Mouse (Mus musculus) limb, embryonic 11.5 days (tissue): ENCODE measurements around the gene Bsg. TPM values are rescaled to one million over a fixed set of nuclear protein-coding genes. Genes with fewer than 3 reads are reported as not detected.

ENCODE experiments used
- ATAC-seq: fragments of 200-750 bp; cut with Nextera tagmentation; 2 replicates; pipeline ENCODE4 v1.8.0; 2017; ENCODE audit warnings: low read depth; ENCODE audit not compliant: insufficient number of reproducible peaks, low FRiP score, low TSS enrichment
- DNase-seq: peaks from one replicate; pipeline ENCODE4 v3.0.0-alpha.2; 2015; ENCODE audit warnings: low spot score
- H3K27ac ChIP-seq: fragments of 300-500 bp; sonication (generic); replicated peaks from 2 replicates; pipeline ENCODE4 v1.5.1; 2014; ENCODE audit warnings: low read depth, mild to moderate bottlenecking, low read length
- H3K27me3 ChIP-seq: fragments of 300-500 bp; sonication (generic); 2 replicates; pipeline ENCODE4 v1.6.1; 2014; ENCODE audit warnings: mild to moderate bottlenecking, low read length, mixed read lengths; ENCODE audit not compliant: control insufficient read depth, insufficient read depth
- H3K36me3 ChIP-seq: fragments of 300-500 bp; sonication (generic); 2 replicates; pipeline ENCODE4 v1.6.1; 2014; ENCODE audit warnings: mild to moderate bottlenecking, low read length, moderate library complexity, mixed read lengths; ENCODE audit not compliant: control insufficient read depth, insufficient read depth
- H3K4me1 ChIP-seq: fragments of 300-500 bp; sonication (generic); 2 replicates; pipeline ENCODE4 v1.6.1; 2014; ENCODE audit warnings: low read length, mixed read lengths; ENCODE audit not compliant: control insufficient read depth, insufficient read depth
- H3K4me2 ChIP-seq: fragments of 300-500 bp; sonication (generic); 2 replicates; pipeline ENCODE4 v1.6.1; 2014; ENCODE audit warnings: low read depth, mild to moderate bottlenecking, moderate library complexity; ENCODE audit not compliant: severe bottlenecking
- H3K4me3 ChIP-seq: fragments of 300-500 bp; sonication (generic); 2 replicates; pipeline ENCODE4 v1.5.1; 2014; ENCODE audit warnings: low read depth, low read length
- H3K9ac ChIP-seq: fragments of 300-500 bp; sonication (generic); 2 replicates; pipeline ENCODE4 v1.6.1; 2014; ENCODE audit warnings: mild to moderate bottlenecking, low read length
- H3K9me3 ChIP-seq: fragments of 300-500 bp; sonication (generic); 2 replicates; pipeline ENCODE4 v1.6.1; 2016; ENCODE audit warnings: low read length; ENCODE audit not compliant: control insufficient read depth
- WGBS: fragments of 180-500 bp; shearing (Covaris S2); extraction: QIAGEN DNeasy Blood & Tissue Kit; methylation state at CpG from one replicate; pipeline ENCODE4 v1.1.7; 2014; 5-methylcytosine and 5-hydroxymethylcytosine counted together
- polyA plus RNA-seq: library from polyadenylated mRNA; unstranded; fragments of >200 nt; fragmentation: Nextera tagmentation; extraction: Ambion mirVana; gene quantifications from 2 replicates; pipeline ENCODE4 v1.2.1, GENCODE M21; 2014

Bsg gene
- polyA plus RNA-seq, 1 experiment from 2014 or later = 674 TPM

DNA sequence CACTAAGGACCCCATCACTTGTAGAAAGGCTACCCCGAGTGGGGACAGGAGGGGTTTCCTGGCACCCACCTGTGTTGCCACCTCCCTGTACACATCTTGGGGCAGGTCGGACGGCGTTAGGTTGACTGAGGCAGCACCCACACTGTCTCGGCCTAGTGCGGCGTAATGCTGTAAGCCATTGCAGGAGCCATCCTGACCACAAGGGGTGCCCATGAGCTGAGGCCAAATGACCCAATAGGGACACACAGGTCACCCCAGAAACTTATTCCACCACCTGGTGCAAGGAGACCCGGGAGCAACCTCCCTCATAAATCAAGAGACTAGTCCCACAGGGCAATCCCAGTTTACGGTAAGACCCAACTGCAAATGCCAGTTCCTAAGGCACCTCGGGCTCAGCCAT is 34.0 kb downstream of the Bsg start:
- DNase-seq = no peak

DNA sequence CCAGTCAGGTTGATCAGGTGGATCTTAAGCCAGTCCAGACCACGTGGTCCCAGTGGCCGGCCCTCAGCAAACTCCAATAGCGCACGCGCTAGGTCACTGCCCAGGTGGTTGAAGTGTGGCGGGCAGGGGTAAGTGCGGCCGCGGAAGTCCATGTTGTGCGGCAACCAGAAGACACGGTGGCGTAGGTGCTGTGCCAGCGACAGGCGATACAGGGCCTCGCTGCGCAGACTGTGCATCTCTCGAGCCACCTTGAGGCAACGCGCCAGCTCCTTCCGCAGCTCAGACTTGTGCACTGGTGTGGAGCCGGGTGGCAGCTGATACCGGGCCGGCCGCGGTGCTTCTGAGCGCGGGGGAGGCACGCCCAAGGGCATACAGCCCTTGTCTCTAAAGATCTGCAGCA is 34.9 kb downstream of the Bsg start:
- ATAC-seq = no peak
- no peak overlapping the region for H3K9ac ChIP-seq
- H3K4me3 ChIP-seq = no peak overlapping the region
- no peaks in the 10 kb centered on the region for H3K4me1 ChIP-seq
- peaks cover 62% of the 10 kb centered on the region for H3K36me3 ChIP-seq
- 97% methylated on average over 28 of the region's 28 CpGs for WGBS
- H3K27me3 ChIP-seq = peaks cover 13% of the 10 kb centered on the region
- peaks cover 33% of the 10 kb centered on the region for H3K9me3 ChIP-seq
- H3K27ac ChIP-seq = no peak overlapping the region
- H3K4me2 ChIP-seq = no peak overlapping the region
- DNase-seq = no peak

More for the DNA sequence above, 34.0 kb downstream of the Bsg start:
- no peak overlapping the region for H3K9ac ChIP-seq
- no peak for ATAC-seq
- peaks cover 59% of the 10 kb centered on the region for H3K36me3 ChIP-seq
- 91% methylated on average over 10 of the region's 10 CpGs for WGBS
- no peak overlapping the region for H3K4me2 ChIP-seq
- H3K27ac ChIP-seq = no peak overlapping the region
- H3K9me3 ChIP-seq = peaks cover 33% of the 10 kb centered on the region
- H3K4me1 ChIP-seq = no peaks in the 10 kb centered on the region
- H3K4me3 ChIP-seq = no peak overlapping the region
- H3K27me3 ChIP-seq = peaks cover 13% of the 10 kb centered on the region

DNA sequence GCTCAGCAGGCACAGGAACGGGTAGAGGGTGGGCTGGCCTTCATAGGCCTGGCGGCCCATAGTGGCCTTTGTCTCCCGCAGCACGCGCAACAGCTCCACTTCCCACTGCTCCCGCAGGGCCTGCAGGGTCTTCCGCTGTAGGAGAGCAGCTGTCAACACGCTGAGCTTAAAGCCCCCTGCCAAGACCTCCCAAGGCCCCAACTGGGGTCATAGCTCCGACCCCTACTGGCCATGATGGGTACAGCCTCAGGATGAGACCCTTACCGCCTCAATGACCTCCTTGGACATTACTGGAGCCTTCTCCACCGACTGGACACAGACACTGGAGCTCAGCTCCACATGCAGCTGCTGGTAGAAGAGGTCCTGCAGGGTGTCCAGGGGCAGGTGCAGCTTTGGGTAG is 36.6 kb downstream of the Bsg start:
- Histone ChIP-seq H3K9me3 (peaks cover 33% of the 10 kb centered on the region), H3K4me3 (no peak overlapping the region), H3K27me3 (peaks cover 5% of the 10 kb centered on the region), H3K4me1 (peaks cover 3% of the 10 kb centered on the region; the same call in 1 of the 2 replicates), H3K9ac (no peak overlapping the region), H3K36me3 (peaks cover 58% of the 10 kb centered on the region), H3K27ac (no peak overlapping the region), H3K4me2 (no peak overlapping the region)
- WGBS = 84% methylated on average over 11 of the region's 11 CpGs
- no peak for ATAC-seq
- no peak for DNase-seq

DNA sequence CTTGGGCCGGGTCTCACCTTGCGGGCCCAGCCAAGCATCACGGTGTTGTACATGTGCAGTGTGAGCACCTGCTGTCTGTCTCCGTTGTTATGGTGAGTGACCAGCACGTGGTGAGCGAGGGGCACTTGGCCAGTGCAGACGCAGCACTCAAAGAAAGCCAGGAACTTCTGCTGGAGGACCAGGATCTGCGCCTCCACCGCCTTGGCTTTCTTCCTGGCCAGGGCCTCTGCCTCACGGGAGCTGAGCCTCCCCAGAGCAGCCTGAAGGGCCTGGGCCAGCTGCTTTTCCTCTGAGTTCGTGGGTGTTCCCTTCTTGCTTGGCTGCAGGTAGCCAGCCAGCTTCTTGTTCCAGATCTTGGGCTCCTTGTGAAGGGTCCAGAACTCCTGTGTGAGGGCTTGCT is 38.9 kb downstream of the Bsg start:
- Histone ChIP-seq H3K4me2 (no peak overlapping the region), H3K27ac (no peak overlapping the region), H3K9ac (no peak overlapping the region), H3K4me3 (no peak overlapping the region), H3K36me3 (peaks cover 35% of the 10 kb centered on the region), H3K4me1 (peaks cover 3% of the 10 kb centered on the region; the same call in 1 of the 2 replicates), H3K9me3 (peaks cover 25% of the 10 kb centered on the region), H3K27me3 (no peaks in the 10 kb centered on the region)
- DNase-seq = no peak
- WGBS = 92% methylated on average over 11 of the region's 11 CpGs
- no peak for ATAC-seq

DNA sequence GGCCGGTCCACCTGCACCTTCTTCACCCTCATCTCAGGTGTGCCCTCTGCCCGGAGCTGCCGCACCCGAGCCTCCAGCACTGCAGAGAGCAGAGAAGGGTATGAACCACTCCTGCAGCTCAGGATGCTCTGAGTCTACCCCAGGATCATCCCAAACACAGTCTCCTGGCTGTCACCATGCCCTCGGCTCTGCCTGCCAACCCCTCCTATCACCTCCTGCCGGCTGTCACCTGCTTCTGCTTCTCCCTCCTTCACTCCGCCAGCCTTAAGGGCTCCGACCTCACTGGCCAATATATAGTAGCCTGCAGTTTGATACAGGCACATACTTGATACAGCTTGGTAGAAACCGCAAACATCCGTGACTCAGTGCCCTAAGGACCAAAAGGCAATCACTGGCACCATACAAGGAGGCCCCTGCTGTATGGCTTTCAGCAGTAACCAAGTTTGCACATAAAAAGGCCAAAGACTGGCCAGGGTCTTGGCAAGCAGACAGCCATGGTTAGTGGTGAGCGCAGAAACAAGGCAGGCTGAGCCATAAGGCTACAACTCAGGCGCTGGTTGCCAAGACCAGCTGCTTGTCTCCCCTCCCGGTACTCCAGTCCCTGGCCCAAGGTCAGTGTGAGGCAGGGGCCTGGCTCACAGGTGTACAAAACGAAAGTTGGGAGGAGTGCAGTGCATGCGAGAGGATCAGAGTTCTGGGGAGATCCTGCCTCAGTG is 39.5 kb downstream of the Bsg start:
- WGBS = 95% methylated on average over 15 of the region's 15 CpGs
- DNase-seq = no peak
- no peak overlapping the region for H3K4me3 ChIP-seq

DNA sequence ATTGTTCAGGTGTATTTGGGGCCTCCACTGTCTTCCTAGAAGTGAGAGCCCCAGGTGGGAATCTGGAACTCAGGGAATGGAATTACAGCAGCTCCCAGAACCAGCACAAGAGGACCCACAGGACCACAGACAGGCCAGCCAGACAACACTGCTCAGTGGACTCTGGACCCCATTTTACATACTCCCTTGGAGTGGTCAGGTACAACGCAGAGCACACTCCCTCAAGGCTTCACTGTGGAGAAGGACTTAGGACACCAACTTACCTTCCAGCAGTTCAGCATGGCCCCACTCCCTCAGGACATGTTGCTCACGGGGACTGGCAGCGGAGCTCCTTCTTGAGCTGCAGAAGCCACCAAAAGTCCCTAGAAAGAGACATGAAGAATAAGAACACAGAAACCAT is 41.1 kb downstream of the Bsg start:
- H3K4me2 ChIP-seq = peak overlapping the region; percentile 57
- DNase-seq (no peak), ATAC-seq (no peak)
- H3K27me3 ChIP-seq = no peaks in the 10 kb centered on the region
- H3K4me1 ChIP-seq = peaks cover 3% of the 10 kb centered on the region; the same call in 1 of the 2 replicates
- H3K27ac ChIP-seq = no peak overlapping the region
- H3K4me3 ChIP-seq = no peak overlapping the region
- H3K9me3 ChIP-seq = peaks cover 4% of the 10 kb centered on the region; the same call in 1 of the 2 replicates
- 87% methylated on average over 3 of the region's 3 CpGs for WGBS
- H3K9ac ChIP-seq = no peak overlapping the region
- H3K36me3 ChIP-seq = peaks cover 13% of the 10 kb centered on the region

More for the DNA sequence above, 39.5 kb downstream of the Bsg start:
- H3K27ac ChIP-seq = no peak overlapping the region
- peaks cover 19% of the 10 kb centered on the region for H3K9me3 ChIP-seq
- no peak overlapping the region for H3K9ac ChIP-seq
- no peak for ATAC-seq
- H3K36me3 ChIP-seq = peaks cover 29% of the 10 kb centered on the region
- H3K4me1 ChIP-seq = peaks cover 3% of the 10 kb centered on the region; the same call in 1 of the 2 replicates
- H3K27me3 ChIP-seq = no peaks in the 10 kb centered on the region
- H3K4me2 ChIP-seq = no peak overlapping the region

DNA sequence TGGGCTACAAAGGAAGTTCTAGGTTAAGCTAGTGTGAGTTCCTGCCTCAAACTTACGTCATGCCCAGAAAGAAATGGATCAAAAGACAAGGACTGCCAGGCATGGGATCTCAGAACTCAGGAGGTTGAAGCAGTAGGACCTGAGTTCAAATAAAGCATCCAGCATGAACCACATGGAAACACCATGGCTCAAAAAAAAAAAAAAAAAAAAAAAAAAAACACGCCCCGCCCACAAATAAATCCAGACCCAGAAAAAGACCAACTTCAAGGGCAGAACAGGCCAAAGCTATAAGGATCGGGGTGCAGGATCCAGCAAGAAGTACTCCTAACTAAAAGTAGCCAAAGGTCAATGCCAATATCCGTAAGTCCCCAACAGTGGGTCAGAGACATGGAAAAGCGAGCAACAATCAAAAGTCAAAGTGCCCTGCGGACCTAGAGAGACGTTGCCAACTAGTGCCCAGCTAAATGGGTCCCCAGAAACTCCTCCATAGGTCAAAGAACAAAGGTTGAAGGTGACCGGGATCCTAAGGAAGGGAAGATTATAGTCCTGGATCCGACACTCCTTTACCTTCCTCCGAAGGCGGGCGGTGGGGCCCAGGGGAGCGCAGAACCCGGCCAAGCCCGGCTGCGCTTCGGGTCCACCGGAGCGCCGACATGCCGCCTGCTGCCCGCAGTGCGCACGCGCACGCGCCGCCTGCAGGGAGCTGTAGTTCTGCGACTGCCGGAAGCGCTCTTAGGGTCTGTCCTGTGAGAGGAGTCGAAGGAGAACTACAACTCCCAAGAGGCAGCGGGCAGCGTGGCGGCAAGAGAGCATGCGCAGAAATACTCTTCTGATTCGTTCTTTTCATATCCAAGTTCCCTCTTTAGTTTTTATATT is 41.8 kb downstream of the Bsg start, which contains the start of gene Polrmt:
Gene Polrmt, minus strand, starts transcription at position 684 of the 876 bp plus-strand sequence.
- H3K27ac ChIP-seq = no peak within 1 kb of the TSS
- WGBS = 3% methylated on average over 38 of the region's 38 CpGs

DNA sequence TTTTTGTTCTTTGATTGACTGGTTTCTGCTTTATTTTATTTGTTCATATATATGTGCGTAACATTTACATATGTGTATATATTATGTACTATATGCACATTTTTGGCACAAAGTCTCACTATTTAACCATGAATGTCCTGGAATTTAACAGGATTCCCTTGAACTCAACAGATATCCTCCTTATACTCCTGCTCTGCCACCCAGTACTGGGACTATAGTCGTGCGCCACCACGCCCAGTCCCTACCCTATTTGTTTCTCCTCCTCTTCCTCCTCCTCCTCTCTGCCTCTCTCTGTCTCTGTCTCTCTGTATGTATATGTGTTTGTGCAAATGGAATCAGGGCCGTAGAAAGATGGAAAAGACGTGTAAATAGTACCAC is 42.5 kb downstream of the Bsg start:
- Histone ChIP-seq H3K4me3 (no peak overlapping the region), H3K9ac (no peak overlapping the region), H3K9me3 (no peaks in the 10 kb centered on the region), H3K27ac (no peak overlapping the region), H3K36me3 (peaks cover 5% of the 10 kb centered on the region), H3K4me1 (peaks cover 3% of the 10 kb centered on the region; the same call in 1 of the 2 replicates), H3K4me2 (peak overlapping the region; percentile 34; the same call in 1 of the 2 replicates), H3K27me3 (no peaks in the 10 kb centered on the region)
- ATAC-seq (peak; percentile 49), DNase-seq (no peak)
- WGBS = 25% methylated on average over 6 of the region's 6 CpGs

More for the DNA sequence above, 41.8 kb downstream of the Bsg start, which contains the start of gene Polrmt:
- Histone ChIP-seq H3K27me3 (no peaks in the 10 kb centered on the region), H3K9me3 (no peaks in the 10 kb centered on the region), H3K9ac (peak within 1 kb of the TSS; percentile 8), H3K4me1 (peaks cover 3% of the 10 kb centered on the region; the same call in 1 of the 2 replicates), H3K36me3 (peaks cover 6% of the 10 kb centered on the region), H3K4me2 (peak within 1 kb of the TSS; percentile 57), H3K4me3 (peak within 1 kb of the TSS; percentile 61)
- DNase-seq (peak; percentile 95), ATAC-seq (peak; percentile 92)
